Mouse (Mus musculus) ES-Bruce4 (cell line): ENCODE data around the gene Col18a1. TPM values are rescaled to one million over a fixed set of nuclear protein-coding genes. Genes with fewer than 3 reads are reported as not detected.
A peak's percentile ranks its signal among the peaks of the same experiment; 100 is the strongest.

Experiments
- H3K27ac ChIP-seq: 2 replicates; pipeline ENCODE4 v1.5.1; 2012; ENCODE audit warnings: low read length, inconsistent platforms; ENCODE audit not compliant: insufficient read depth
- H3K27me3 ChIP-seq: 2 replicates; pipeline ENCODE4 v1.6.1; 2012; ENCODE audit warnings: mild to moderate bottlenecking, low read length, inconsistent platforms; ENCODE audit not compliant: control insufficient read depth, poor library complexity, insufficient read depth, severe bottlenecking
- H3K36me3 ChIP-seq: 2 replicates; pipeline ENCODE4 v1.6.1; 2012; ENCODE audit warnings: inconsistent platforms, mild to moderate bottlenecking, low read length, moderate library complexity; ENCODE audit not compliant: control insufficient read depth, poor library complexity, insufficient read depth, severe bottlenecking
- H3K4me1 ChIP-seq: one replicate; pipeline ENCODE4 v1.8.1; 2011; ENCODE audit warnings: low read length; ENCODE audit not compliant: control insufficient read depth, insufficient read depth
- H3K4me3 ChIP-seq: 2 replicates; pipeline ENCODE4 v1.5.1; 2011; ENCODE audit warnings: low read depth, mild to moderate bottlenecking, low read length
- H3K9ac ChIP-seq: 2 replicates; pipeline ENCODE4 v1.6.1; 2012; ENCODE audit warnings: low read depth, mild to moderate bottlenecking, inconsistent platforms; ENCODE audit not compliant: poor library complexity, severe bottlenecking
- H3K9me3 ChIP-seq: replicated peaks from 2 replicates; pipeline ENCODE4 v1.6.1; 2012; ENCODE audit warnings: mild to moderate bottlenecking, low read length, inconsistent platforms; ENCODE audit not compliant: control insufficient read depth, poor library complexity, insufficient read depth, severe bottlenecking
- CTCF ChIP-seq: IDR thresholded peaks from one replicate; pipeline ENCODE4 v1.8.1; 2011; ENCODE audit warnings: low read depth, low read length
- EP300 ChIP-seq: IDR thresholded peaks from 2 replicates; pipeline ENCODE4 v1.6.1; 2011; ENCODE audit warnings: low read depth, low read length; ENCODE audit not compliant: insufficient read depth
- POLR2A ChIP-seq: IDR thresholded peaks from one replicate; pipeline ENCODE4 v1.8.1; 2011; ENCODE audit warnings: low read length; ENCODE audit not compliant: insufficient read depth
- polyA plus RNA-seq: library from polyadenylated mRNA; stranded (reverse); fragments of >200 nt; gene quantifications from 2 replicates; pipeline ENCODE4 v1.2.4, GENCODE M21; 2011; ENCODE audit warnings: low read depth; ENCODE audit not compliant: missing spikeins, insufficient read depth, insufficient read length

Col18a1 gene
- polyA plus RNA-seq, 1 experiment: 273 TPM

GRCm38 (mm10) chr10:77082453-77082852 is 83.9 kb downstream of the Col18a1 start:
- peaks cover 34% of the 10 kb centered on the region for H3K36me3 ChIP-seq
- no peaks in the 10 kb centered on the region for H3K27me3 ChIP-seq
- H3K9me3 ChIP-seq: no peaks in the 10 kb centered on the region
- H3K4me1 ChIP-seq: no peaks in the 10 kb centered on the region
- TF ChIP-seq POLR2A (no peak), EP300 (0 out of 2 replicates have a peak, but pooled peaks have one; percentile 14), CTCF (peak; percentile 97)
- H3K4me3 ChIP-seq: no peak overlapping the region
- no peak overlapping the region for H3K27ac ChIP-seq
- H3K9ac ChIP-seq: no peak overlapping the region

- Histone ChIP-seq H3K4me1 (no peaks in the 10 kb centered on the region), H3K27me3 (no peaks in the 10 kb centered on the region), H3K4me3 (no peak overlapping the region), H3K9me3 (no peaks in the 10 kb centered on the region), H3K27ac (no peak overlapping the region), H3K9ac (no peak overlapping the region), H3K36me3 (peaks cover 48% of the 10 kb centered on the region)
- no peak for TF ChIP-seq POLR2A
- TF ChIP-seq EP300: no peak
- no peak for TF ChIP-seq CTCF
Measured at GRCm38 (mm10) chr10:77078961-77079360, 87.4 kb downstream of the Col18a1 start.

- no peak for TF ChIP-seq POLR2A
- TF ChIP-seq EP300: no peak
- no peak for TF ChIP-seq CTCF
- no peak overlapping the region for H3K27ac ChIP-seq
- peaks cover 53% of the 10 kb centered on the region for H3K36me3 ChIP-seq
- H3K27me3 ChIP-seq: no peaks in the 10 kb centered on the region
- H3K9me3 ChIP-seq: no peaks in the 10 kb centered on the region
- no peak overlapping the region for H3K9ac ChIP-seq
- no peak overlapping the region for H3K4me3 ChIP-seq
- H3K4me1 ChIP-seq: no peaks in the 10 kb centered on the region
Measured at GRCm38 (mm10) chr10:77078456-77078855, 87.9 kb downstream of the Col18a1 start.

- no peak overlapping the region for H3K9ac ChIP-seq
- H3K4me1 ChIP-seq: no peaks in the 10 kb centered on the region
- H3K27ac ChIP-seq: no peak overlapping the region
- TF ChIP-seq POLR2A (no peak), CTCF (no peak), EP300 (no peak)
- H3K4me3 ChIP-seq: no peak overlapping the region
- H3K9me3 ChIP-seq: no peaks in the 10 kb centered on the region
- H3K36me3 ChIP-seq: peaks cover 76% of the 10 kb centered on the region
- no peaks in the 10 kb centered on the region for H3K27me3 ChIP-seq
Measured at GRCm38 (mm10) chr10:77074276-77074974, 91.9 kb downstream of the Col18a1 start.

- Histone ChIP-seq H3K36me3 (peaks cover 62% of the 10 kb centered on the region), H3K9ac (no peak overlapping the region), H3K9me3 (no peaks in the 10 kb centered on the region), H3K27ac (no peak overlapping the region), H3K27me3 (no peaks in the 10 kb centered on the region), H3K4me1 (no peaks in the 10 kb centered on the region), H3K4me3 (no peak overlapping the region)
- TF ChIP-seq POLR2A (no peak), CTCF (peak; percentile 69)
Measured at GRCm38 (mm10) chr10:77070072-77070471, 96.3 kb downstream of the Col18a1 start.

GRCm38 (mm10) chr10:77068469-77068868 is 97.9 kb downstream of the Col18a1 start:
- H3K4me1 ChIP-seq: no peaks in the 10 kb centered on the region
- H3K4me3 ChIP-seq: no peak overlapping the region
- H3K9ac ChIP-seq: no peak overlapping the region
- no peaks in the 10 kb centered on the region for H3K27me3 ChIP-seq
- TF ChIP-seq EP300: no peak
- TF ChIP-seq CTCF: no peak
- no peak for TF ChIP-seq POLR2A
- no peak overlapping the region for H3K27ac ChIP-seq
- H3K36me3 ChIP-seq: peaks cover 56% of the 10 kb centered on the region
- H3K9me3 ChIP-seq: no peaks in the 10 kb centered on the region
